Mouse (Mus musculus): ENCODE measurements around the gene Panx2. TPM values are rescaled to one million over a fixed set of nuclear protein-coding genes. Genes with fewer than 3 reads are reported as not detected.

The Panx2 gene
- total and polyA plus RNA-seq, 2 experiments: not detected

DNA sequence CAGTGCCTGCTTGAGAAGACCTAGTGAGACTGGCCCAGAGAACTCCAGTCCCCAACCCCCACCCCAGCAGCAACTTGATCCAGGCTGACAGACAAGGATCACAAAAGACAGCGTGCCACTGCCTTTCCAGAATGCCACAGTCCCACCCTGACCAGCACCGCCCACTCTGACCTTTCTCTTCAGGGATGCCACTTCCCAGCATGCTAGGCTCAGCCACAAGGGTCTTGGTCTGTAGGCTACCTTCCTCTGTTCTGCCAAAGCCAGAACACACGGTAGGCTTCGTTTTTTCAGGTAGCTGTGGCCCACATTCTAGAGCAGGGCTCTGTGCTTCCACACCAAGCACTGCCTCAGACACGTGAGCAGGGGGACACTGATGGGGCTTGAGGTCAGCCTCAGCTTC lies 43.1 kb downstream of the Panx2 start:
- Histone ChIP-seq H3K79me2 (ENCODE audit: control insufficient read depth, insufficient read depth, low read length) (no peaks in the 10 kb centered on the region), H3K4me1 (ENCODE audit: control insufficient read depth, insufficient read depth, low read length) (no peaks in the 10 kb centered on the region), H3K9ac (ENCODE audit: low read depth, low read length) (no peak overlapping the region), H3K4me3 (ENCODE audit: insufficient read depth, low read depth, low read length) (no peak overlapping the region), H3K36me3 (ENCODE audit: control insufficient read depth, insufficient read depth, low read length) (peaks cover 27% of the 10 kb centered on the region), H3K27me3 (ENCODE audit: control insufficient read depth, insufficient read depth, low read length) (no peaks in the 10 kb centered on the region), H3K27ac (replicated peaks; ENCODE audit: insufficient read depth, low read depth, low read length) (no peak overlapping the region)
- TF ChIP-seq POLR2A (IDR thresholded peaks at IDR 0.05; ENCODE audit: extremely low read depth, insufficient read depth, low read length) (no peak), CTCF (IDR thresholded peaks at IDR 0.05; ENCODE audit: low read depth, low read length) (no peak)
- no peak for DNase-seq (ENCODE audit: extremely low read depth, low read depth, low spot score)
- 67% methylated on average over 5 of the region's 5 CpGs for WGBS

DNA sequence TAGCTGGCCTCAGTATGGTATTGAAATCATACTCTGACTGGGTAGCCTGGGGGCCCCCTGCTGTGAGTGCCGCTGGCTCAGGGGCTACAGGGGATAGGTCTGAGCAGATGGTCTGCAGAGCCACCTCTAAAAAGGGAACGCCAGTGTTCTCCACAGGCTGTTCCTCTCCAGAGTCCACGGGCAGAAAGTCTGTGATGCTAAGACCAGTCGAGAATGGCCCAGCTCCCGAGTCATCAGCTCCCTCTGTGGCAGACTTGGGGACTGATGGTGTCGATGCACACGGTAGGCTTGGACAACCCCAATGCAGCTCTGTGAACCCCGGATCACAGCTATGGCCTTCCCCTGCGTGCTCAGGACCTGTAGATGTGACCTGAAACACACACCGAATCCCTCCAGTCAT lies 44.4 kb downstream of the Panx2 start:
- WGBS: 90% methylated on average over 10 of the region's 10 CpGs
- no peak for TF ChIP-seq CTCF (IDR thresholded peaks at IDR 0.05; ENCODE audit: low read depth, low read length)
- TF ChIP-seq POLR2A (IDR thresholded peaks at IDR 0.05; ENCODE audit: extremely low read depth, insufficient read depth, low read length): no peak

DNA sequence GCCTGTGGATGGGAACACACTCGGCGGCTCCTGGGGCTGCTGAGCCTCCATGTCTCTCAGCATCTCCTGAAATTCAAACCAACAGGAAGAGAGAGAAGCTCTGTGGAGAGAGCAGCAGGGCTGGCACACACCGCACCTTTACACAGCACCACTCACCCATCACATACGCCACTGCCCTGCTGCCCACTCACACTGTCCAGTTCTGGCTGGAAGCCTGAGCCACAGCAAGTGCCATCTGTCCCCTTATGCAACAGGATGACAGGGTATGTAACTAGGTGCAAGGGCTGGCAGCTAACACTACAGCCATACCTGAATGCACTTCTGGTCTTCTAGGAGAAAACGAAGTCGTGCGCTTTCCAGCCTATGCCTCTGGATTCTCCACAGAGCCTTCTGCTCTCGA lies 44.9 kb downstream of the Panx2 start:
- TF ChIP-seq POLR2A (IDR thresholded peaks at IDR 0.05; ENCODE audit: extremely low read depth, insufficient read depth, low read length) (no peak), CTCF (IDR thresholded peaks at IDR 0.05; ENCODE audit: low read depth, low read length) (no peak)
- no peak overlapping the region for H3K9ac ChIP-seq (ENCODE audit: low read depth, low read length)
- WGBS: 93% methylated on average over 8 of the region's 8 CpGs
- H3K27me3 ChIP-seq (ENCODE audit: control insufficient read depth, insufficient read depth, low read length): no peaks in the 10 kb centered on the region
- no peak overlapping the region for H3K27ac ChIP-seq (replicated peaks; ENCODE audit: insufficient read depth, low read depth, low read length)
- no peak overlapping the region for H3K4me3 ChIP-seq (ENCODE audit: insufficient read depth, low read depth, low read length)
- H3K36me3 ChIP-seq (ENCODE audit: control insufficient read depth, insufficient read depth, low read length): peaks cover 21% of the 10 kb centered on the region; the same call in 1 of the 2 replicates
- H3K4me1 ChIP-seq (ENCODE audit: control insufficient read depth, insufficient read depth, low read length): no peaks in the 10 kb centered on the region
- H3K79me2 ChIP-seq (ENCODE audit: control insufficient read depth, insufficient read depth, low read length): no peaks in the 10 kb centered on the region
- no peak for DNase-seq (ENCODE audit: extremely low read depth, low read depth, low spot score)

More for the DNA sequence above, 44.4 kb downstream of the Panx2 start:
- no peaks in the 10 kb centered on the region for H3K79me2 ChIP-seq (ENCODE audit: control insufficient read depth, insufficient read depth, low read length)
- H3K4me1 ChIP-seq (ENCODE audit: control insufficient read depth, insufficient read depth, low read length): no peaks in the 10 kb centered on the region
- no peak overlapping the region for H3K27ac ChIP-seq (replicated peaks; ENCODE audit: insufficient read depth, low read depth, low read length)
- peaks cover 23% of the 10 kb centered on the region; the same call in 1 of the 2 replicates for H3K36me3 ChIP-seq (ENCODE audit: control insufficient read depth, insufficient read depth, low read length)
- no peak overlapping the region for H3K4me3 ChIP-seq (ENCODE audit: insufficient read depth, low read depth, low read length)
- H3K27me3 ChIP-seq (ENCODE audit: control insufficient read depth, insufficient read depth, low read length): no peaks in the 10 kb centered on the region
- no peak for DNase-seq (ENCODE audit: extremely low read depth, low read depth, low spot score)
- no peak overlapping the region for H3K9ac ChIP-seq (ENCODE audit: low read depth, low read length)

DNA sequence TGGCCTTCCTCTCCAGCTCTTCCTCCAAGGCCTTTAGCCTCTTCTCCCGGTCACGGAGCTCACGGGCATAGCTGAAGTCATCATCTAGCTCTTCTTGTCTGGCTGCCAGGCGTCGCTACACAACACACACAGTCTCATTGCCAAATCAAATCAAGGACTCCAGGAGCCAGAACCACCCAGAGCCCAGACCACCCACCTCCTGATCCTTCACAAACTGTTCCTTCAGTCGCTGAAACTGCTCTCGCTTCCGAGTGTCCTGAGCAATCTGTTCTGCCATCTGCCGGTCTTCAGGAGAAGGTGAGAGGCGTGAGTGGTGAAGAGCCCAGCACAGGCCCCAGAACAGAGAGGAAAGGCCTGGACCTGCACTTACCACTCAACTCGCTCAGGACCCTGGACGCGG lies 46.5 kb downstream of the Panx2 start:
- H3K79me2 ChIP-seq (ENCODE audit: control insufficient read depth, insufficient read depth, low read length): no peaks in the 10 kb centered on the region
- DNase-seq (ENCODE audit: extremely low read depth, low read depth, low spot score): no peak
- no peak overlapping the region for H3K9ac ChIP-seq (ENCODE audit: low read depth, low read length)
- 79% methylated on average over 13 of the region's 13 CpGs for WGBS
- H3K36me3 ChIP-seq (ENCODE audit: control insufficient read depth, insufficient read depth, low read length): peaks cover 16% of the 10 kb centered on the region; the same call in 1 of the 2 replicates
- TF ChIP-seq CTCF (IDR thresholded peaks at IDR 0.05; ENCODE audit: low read depth, low read length): no peak
- TF ChIP-seq POLR2A (IDR thresholded peaks at IDR 0.05; ENCODE audit: extremely low read depth, insufficient read depth, low read length): no peak
- H3K4me1 ChIP-seq (ENCODE audit: control insufficient read depth, insufficient read depth, low read length): no peaks in the 10 kb centered on the region
- H3K27ac ChIP-seq (replicated peaks; ENCODE audit: insufficient read depth, low read depth, low read length): no peak overlapping the region
- no peaks in the 10 kb centered on the region for H3K27me3 ChIP-seq (ENCODE audit: control insufficient read depth, insufficient read depth, low read length)
- H3K4me3 ChIP-seq (ENCODE audit: insufficient read depth, low read depth, low read length): no peak overlapping the region

DNA sequence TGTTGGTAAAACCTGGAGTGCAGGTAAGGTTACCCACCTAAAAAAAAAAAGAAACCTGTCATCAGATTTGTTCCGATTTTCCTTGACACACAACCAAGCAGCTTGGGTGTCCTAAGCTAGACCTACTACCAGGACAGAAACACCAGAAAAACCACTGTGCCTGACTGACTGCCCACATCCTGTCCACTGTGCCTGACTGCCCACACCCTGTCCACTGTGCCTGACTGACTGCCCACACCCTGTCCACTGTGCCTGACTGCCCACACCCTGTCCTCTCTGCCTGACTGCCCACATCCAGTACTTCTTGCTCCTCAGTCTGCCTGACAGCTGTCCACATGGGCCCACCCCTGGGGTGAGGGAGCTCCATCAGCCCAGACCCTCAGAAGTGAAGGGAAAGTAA lies 47.4 kb downstream of the Panx2 start:
- no peak overlapping the region for H3K4me3 ChIP-seq (ENCODE audit: insufficient read depth, low read depth, low read length)
- H3K4me1 ChIP-seq (ENCODE audit: control insufficient read depth, insufficient read depth, low read length): no peaks in the 10 kb centered on the region
- no peak overlapping the region for H3K9ac ChIP-seq (ENCODE audit: low read depth, low read length)
- no peak for TF ChIP-seq CTCF (IDR thresholded peaks at IDR 0.05; ENCODE audit: low read depth, low read length)
- 93% methylated on average over 1 of the region's 1 CpGs for WGBS
- no peak for DNase-seq (ENCODE audit: extremely low read depth, low read depth, low spot score)
- no peaks in the 10 kb centered on the region for H3K27me3 ChIP-seq (ENCODE audit: control insufficient read depth, insufficient read depth, low read length)
- H3K27ac ChIP-seq (replicated peaks; ENCODE audit: insufficient read depth, low read depth, low read length): no peak overlapping the region
- no peaks in the 10 kb centered on the region for H3K79me2 ChIP-seq (ENCODE audit: control insufficient read depth, insufficient read depth, low read length)
- peaks cover 16% of the 10 kb centered on the region; the same call in 1 of the 2 replicates for H3K36me3 ChIP-seq (ENCODE audit: control insufficient read depth, insufficient read depth, low read length)

DNA sequence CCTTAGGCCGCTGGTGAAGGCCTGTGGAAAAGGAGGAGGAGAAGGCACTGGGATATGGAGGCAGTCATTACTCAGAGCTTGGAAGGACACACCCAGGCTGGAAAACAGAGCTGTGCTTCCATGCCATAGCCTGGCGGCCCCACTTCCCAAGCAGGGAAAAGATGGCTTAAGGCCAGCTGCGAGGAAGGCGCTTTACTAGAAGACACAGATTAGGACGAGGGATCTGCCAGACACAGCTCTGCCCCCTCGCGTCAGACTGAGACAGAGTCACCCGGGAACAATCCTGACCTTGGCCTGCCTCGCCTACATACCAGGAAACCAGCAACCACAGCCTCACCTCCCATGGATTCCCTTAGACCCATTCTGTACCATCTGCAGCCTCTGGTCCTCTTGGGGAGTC lies 50.6 kb downstream of the Panx2 start:
- WGBS: 69% methylated on average over 9 of the region's 9 CpGs
- TF ChIP-seq CTCF (IDR thresholded peaks at IDR 0.05; ENCODE audit: low read depth, low read length) (peak; percentile 27), POLR2A (IDR thresholded peaks at IDR 0.05; ENCODE audit: extremely low read depth, insufficient read depth, low read length) (no peak)
- no peaks in the 10 kb centered on the region for H3K79me2 ChIP-seq (ENCODE audit: control insufficient read depth, insufficient read depth, low read length)
- no peaks in the 10 kb centered on the region for H3K27me3 ChIP-seq (ENCODE audit: control insufficient read depth, insufficient read depth, low read length)
- H3K36me3 ChIP-seq (ENCODE audit: control insufficient read depth, insufficient read depth, low read length): peaks cover 25% of the 10 kb centered on the region; the same call in 1 of the 2 replicates
- no peak overlapping the region for H3K4me3 ChIP-seq (ENCODE audit: insufficient read depth, low read depth, low read length)
- DNase-seq (ENCODE audit: extremely low read depth, low read depth, low spot score): no peak
- H3K27ac ChIP-seq (replicated peaks; ENCODE audit: insufficient read depth, low read depth, low read length): no peak overlapping the region
- H3K4me1 ChIP-seq (ENCODE audit: control insufficient read depth, insufficient read depth, low read length): no peaks in the 10 kb centered on the region
- H3K9ac ChIP-seq (ENCODE audit: low read depth, low read length): no peak overlapping the region

All from liver, adult 2 months (tissue).